ENCODE assay signal across 7 mouse cellular contexts in the genomic region with DNA sequence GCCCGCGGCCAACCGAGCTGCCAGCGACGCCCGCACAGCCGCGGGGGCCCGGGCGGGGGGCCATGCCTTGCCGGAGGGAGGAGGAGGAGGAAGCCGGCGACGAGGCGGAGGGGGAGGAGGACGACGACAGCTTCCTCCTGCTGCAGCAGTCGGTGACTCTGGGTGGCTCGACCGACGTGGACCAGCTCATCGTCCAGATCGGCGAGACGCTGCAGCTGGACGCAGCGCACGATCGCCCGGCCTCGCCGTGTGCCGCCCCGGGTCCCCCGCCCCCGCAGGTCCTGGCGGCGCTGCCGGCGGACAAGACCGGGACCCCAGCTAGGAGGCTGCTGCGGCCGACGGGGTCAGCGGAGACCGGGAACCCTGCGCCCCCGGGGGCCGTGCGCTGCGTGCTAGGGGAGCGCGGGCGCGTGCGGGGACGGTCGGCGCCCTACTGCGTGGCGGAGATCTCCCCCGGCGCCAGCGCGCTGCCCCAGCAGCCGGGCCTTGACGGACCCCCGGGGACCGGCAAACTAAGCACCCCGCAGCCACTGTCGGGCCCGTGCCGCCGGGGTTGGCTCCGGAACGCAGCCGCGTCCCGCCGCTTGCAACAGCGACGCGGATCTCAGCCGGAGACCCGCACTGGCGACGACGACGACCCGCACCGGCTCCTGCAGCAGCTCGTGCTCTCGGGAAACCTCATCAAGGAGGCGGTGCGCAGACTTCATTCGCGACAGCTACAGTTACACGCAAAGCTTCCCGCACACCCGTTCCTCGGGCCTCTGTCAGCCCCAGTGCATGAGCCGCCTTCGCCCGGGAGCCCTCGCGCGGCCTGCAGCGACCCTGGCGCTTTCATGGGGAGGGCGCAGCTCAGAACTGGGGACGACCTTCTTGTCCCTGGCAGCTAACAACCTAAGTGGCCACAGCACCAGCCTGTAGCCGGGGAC. TPM values are rescaled to one million over a fixed set of nuclear protein-coding genes. Genes with fewer than 3 reads are reported as not detected.
DNase-seq lines count a peak whose midpoint lies in the region; ATAC-seq and TF ChIP-seq lines count a peak whose summit lies in the region.

No protein-coding gene starts in this region.

- H3K27ac ChIP-seq in brown adipose tissue, adult 24 weeks (replicated peaks; ENCODE audit: low read depth, low read length): no peak overlapping the region
- H3K27ac ChIP-seq in forebrain, postnatal 0 days (ENCODE audit: low read depth, low read length): peak overlapping the region; percentile 95
- peak overlapping the region; percentile 90 for H3K27ac ChIP-seq in hindbrain, embryonic 11.5 days (ENCODE audit: low read depth, low read length)
- peak overlapping the region; percentile 96 for H3K27ac ChIP-seq in left cerebral cortex, adult 2 months

- WGBS in forebrain, postnatal 0 days: 6% methylated on average over 90 of the region's 112 CpGs
- under 1% methylated on average over 86 of the region's 112 CpGs for WGBS in hindbrain, embryonic 11.5 days

- peaks cover 9% of the 10 kb centered on the region for H3K4me1 ChIP-seq in brown adipose tissue, adult 24 weeks (ENCODE audit: control insufficient read depth, insufficient read depth, insufficient read length, low read length)
- H3K4me1 ChIP-seq in forebrain, postnatal 0 days (ENCODE audit: insufficient read depth): peaks cover 20% of the 10 kb centered on the region
- H3K4me1 ChIP-seq in hindbrain, embryonic 11.5 days (replicated peaks; ENCODE audit: control insufficient read depth, insufficient read depth, low read length): peaks cover 9% of the 10 kb centered on the region; the same call in 1 of the 2 replicates

- intact Hi-C loops in left cerebral cortex, adult 2 months (cut with DNase I): loop anchor here (2.0 kb wide), 1 partner anchor 16 kb away; no protein-coding TSS in a partner anchor

- peak overlapping the region; percentile 72 for H3K4me2 ChIP-seq in forebrain, postnatal 0 days (ENCODE audit: low read depth)
- H3K4me2 ChIP-seq in hindbrain, embryonic 11.5 days (replicated peaks; ENCODE audit: low read depth, low read length): peak overlapping the region; percentile 99

- ATAC-seq in forebrain, postnatal 0 days: peak; percentile 63
- ATAC-seq in hindbrain, embryonic 11.5 days (ENCODE audit: low FRiP score): peak; percentile 75

- no peaks in the 10 kb centered on the region for H3K36me3 ChIP-seq in forebrain, postnatal 0 days (ENCODE audit: insufficient read depth)
- no peaks in the 10 kb centered on the region for H3K36me3 ChIP-seq in hindbrain, embryonic 11.5 days (ENCODE audit: control insufficient read depth, insufficient read depth, low read length)

- peak overlapping the region; percentile 67 for H3K4me3 ChIP-seq in brown adipose tissue, adult 24 weeks (ENCODE audit: insufficient read depth, low read depth, low read length)
- H3K4me3 ChIP-seq in forebrain, postnatal 0 days (ENCODE audit: low read depth, low read length): peak overlapping the region; percentile 76
- peak overlapping the region; percentile 72 for H3K4me3 ChIP-seq in hindbrain, embryonic 11.5 days (ENCODE audit: low read depth, low read length)
- H3K4me3 ChIP-seq in left cerebral cortex, adult 2 months: peak overlapping the region; percentile 76

- H3K9ac ChIP-seq in forebrain, postnatal 0 days: peak overlapping the region; percentile 85
- peak overlapping the region; percentile 72 for H3K9ac ChIP-seq in hindbrain, embryonic 11.5 days (ENCODE audit: low read depth, low read length)

- DNase-seq in Muller cell, postnatal 12 days (ENCODE audit: inconsistent ontology term): peak; percentile 64
- peak; percentile 72 for DNase-seq in forebrain, postnatal 0 days
- peak; percentile 75 for DNase-seq in hindbrain, embryonic 11.5 days (ENCODE audit: low spot score)
- peak; percentile 49 to 54 for DNase-seq in left cerebral cortex, adult 2 months (ENCODE audit: extremely low spot score in 1 of 2, low spot score in 2 of 2)
- peak; percentile 85 to 89 for DNase-seq in lung, postnatal 4 days
- DNase-seq in right cerebral cortex, postnatal 10 days (ENCODE audit: low spot score in 2 of 2): peak; percentile 85 to 87

- H3K9me3 ChIP-seq in forebrain, postnatal 0 days (ENCODE audit: low read length): no peaks in the 10 kb centered on the region
- no peaks in the 10 kb centered on the region for H3K9me3 ChIP-seq in hindbrain, embryonic 11.5 days (ENCODE audit: control insufficient read depth, low read length)

- TF ChIP-seq CTCF in forebrain, postnatal 0 days (IDR thresholded peaks at IDR 0.05; ENCODE audit: low read depth): 0 out of 2 replicates have a peak, but pooled peaks have one; percentile 16
- no peak; the same call in 1 of the 2 replicates for TF ChIP-seq CTCF in left cerebral cortex, adult 2 months (IDR thresholded peaks at IDR 0.05)

- no peaks in the 10 kb centered on the region for H3K27me3 ChIP-seq in forebrain, postnatal 0 days (ENCODE audit: insufficient read depth, low read length)
- peaks cover 7% of the 10 kb centered on the region for H3K27me3 ChIP-seq in hindbrain, embryonic 11.5 days (ENCODE audit: control insufficient read depth, insufficient read depth, low read length)

RNA-seq across cellular contexts. Expression of a gene that starts 0.6 kb away (rescaled TPM):
- 5.3 and 6.0 TPM in 2 replicates for polyA plus RNA-seq in brown adipose tissue, adult 24 weeks (2012; ENCODE audit: insufficient read depth, insufficient read length, missing spikeins)
- 40.2 and 43.4 TPM in 2 replicates for total RNA-seq in forebrain, postnatal 0 days (2014; rRNA removed)
- polyA plus RNA-seq in forebrain, postnatal 0 days (2015; fragmentation: Nextera tagmentation; extraction: Ambion mirVana): 48.2 and 52.3 TPM in 2 replicates
- 11.2 and 14.4 TPM in 2 replicates for polyA plus RNA-seq in hindbrain, embryonic 11.5 days (2014; fragmentation: Nextera tagmentation; extraction: Ambion mirVana)
- total RNA-seq in left cerebral cortex, adult 2 months (2021): 10 to 100 TPM; 14.5 to 17.7 TPM

RNA-seq across cellular contexts. Expression of a gene that starts 17.6 kb away (rescaled TPM):
- polyA plus RNA-seq in brown adipose tissue, adult 24 weeks (2012; ENCODE audit: insufficient read depth, insufficient read length, missing spikeins): 1.3 and 2.1 TPM in 2 replicates
- total RNA-seq in forebrain, postnatal 0 days (2014; rRNA removed): 14.4 and 22.4 TPM in 2 replicates
- 14.8 and 15.5 TPM in 2 replicates for polyA plus RNA-seq in forebrain, postnatal 0 days (2015; fragmentation: Nextera tagmentation; extraction: Ambion mirVana)
- 5.0 and 6.8 TPM in 2 replicates for polyA plus RNA-seq in hindbrain, embryonic 11.5 days (2014; fragmentation: Nextera tagmentation; extraction: Ambion mirVana)
- total RNA-seq in left cerebral cortex, adult 2 months (2021): 1 to 10 TPM; 7.7 to 8.4 TPM

RNA-seq across cellular contexts. Expression of a gene that starts 28.5 kb away (rescaled TPM):
- 2.5 and 2.8 TPM in 2 replicates for polyA plus RNA-seq in brown adipose tissue, adult 24 weeks (2012; ENCODE audit: insufficient read depth, insufficient read length, missing spikeins)
- total RNA-seq in forebrain, postnatal 0 days (2014; rRNA removed): 3.9 and 6.0 TPM in 2 replicates
- polyA plus RNA-seq in forebrain, postnatal 0 days (2015; fragmentation: Nextera tagmentation; extraction: Ambion mirVana): 3.1 and 3.2 TPM in 2 replicates
- 31.5 and 33.3 TPM in 2 replicates for polyA plus RNA-seq in hindbrain, embryonic 11.5 days (2014; fragmentation: Nextera tagmentation; extraction: Ambion mirVana)
- total RNA-seq in left cerebral cortex, adult 2 months (2021): 1 to 10 TPM; 3.0 to 3.3 TPM
